Mouse (Mus musculus) megakaryocyte, embryonic 14.5 days (primary cell): Measurements from ENCODE around the gene Zdhhc7. TPM values are rescaled to one million over a fixed set of nuclear protein-coding genes. Genes with fewer than 3 reads are reported as not detected.
A peak's percentile ranks its signal among the peaks of the same experiment; 100 is the strongest.

ENCODE experiments used
- H3K27me3 ChIP-seq: replicated peaks from 2 replicates; pipeline ENCODE3; 2012; ENCODE audit warnings: inconsistent platforms
- H3K36me3 ChIP-seq: replicated peaks from 2 replicates; pipeline ENCODE3; 2012; ENCODE audit warnings: low read length, inconsistent platforms, mixed read lengths
- H3K4me1 ChIP-seq: 2 replicates; pipeline ENCODE4 v1.6.1; 2012; ENCODE audit warnings: inconsistent platforms
- H3K4me3 ChIP-seq: replicated peaks from 2 replicates; pipeline ENCODE3; 2012; ENCODE audit warnings: moderate library complexity, mild to moderate bottlenecking, inconsistent platforms
- H3K9me3 ChIP-seq: 2 replicates; pipeline ENCODE4 v1.6.1; 2012; ENCODE audit warnings: inconsistent platforms
- FLI1 ChIP-seq: IDR thresholded peaks from 2 replicates; pipeline ENCODE4 v1.6.1; 2012; ENCODE audit warnings: low read length, inconsistent platforms, mixed read lengths
- GATA1 ChIP-seq: IDR thresholded peaks from 3 replicates; pipeline ENCODE4 v1.6.1; 2012; ENCODE audit warnings: mixed read lengths, low read length, inconsistent platforms, borderline replicate concordance
- polyA plus RNA-seq: library from polyadenylated mRNA; stranded (reverse); fragments of >175 nt; gene quantifications from 2 replicates; pipeline ENCODE4 v1.2.3, GENCODE M21; 2012; ENCODE audit warnings: low replicate concordance; ENCODE audit not compliant: insufficient read depth

Zdhhc7 gene
- polyA plus RNA-seq, 1 experiment = 29.1 TPM

GRCm38 (mm10) chr8:120118162-120118561 is 16.9 kb upstream of the Zdhhc7 start:
- H3K4me3 ChIP-seq = no peak overlapping the region
- no peak for TF ChIP-seq GATA1
- no peak for TF ChIP-seq FLI1
- H3K9me3 ChIP-seq = no peaks in the 10 kb centered on the region
- H3K27me3 ChIP-seq = peaks cover 79% of the 10 kb centered on the region
- no peaks in the 10 kb centered on the region for H3K36me3 ChIP-seq
- peaks cover 76% of the 10 kb centered on the region for H3K4me1 ChIP-seq

- Histone ChIP-seq H3K4me1 (peaks cover 88% of the 10 kb centered on the region), H3K27me3 (peaks cover 70% of the 10 kb centered on the region), H3K36me3 (no peaks in the 10 kb centered on the region), H3K4me3 (no peak overlapping the region), H3K9me3 (no peaks in the 10 kb centered on the region)
- no peak for TF ChIP-seq FLI1
- TF ChIP-seq GATA1 = no peak
Measured at GRCm38 (mm10) chr8:120116600-120116999, 15.3 kb upstream of the Zdhhc7 start.

- peak overlapping the region; percentile 95 for H3K4me3 ChIP-seq
- no peaks in the 10 kb centered on the region for H3K9me3 ChIP-seq
- H3K36me3 ChIP-seq = no peaks in the 10 kb centered on the region
- peaks cover 90% of the 10 kb centered on the region for H3K4me1 ChIP-seq
- no peak for TF ChIP-seq FLI1
- peaks cover 61% of the 10 kb centered on the region for H3K27me3 ChIP-seq
Measured at GRCm38 (mm10) chr8:120114315-120114841, 13.1 kb upstream of the Zdhhc7 start.

GRCm38 (mm10) chr8:120113758-120114255 is 12.5 kb upstream of the Zdhhc7 start, which contains the start of gene 6430548M08Rik:
6430548M08Rik (plus strand) TSS chr8:120114152.
- Histone ChIP-seq H3K27me3 (peaks cover 58% of the 10 kb centered on the region), H3K9me3 (no peaks in the 10 kb centered on the region), H3K4me1 (peaks cover 90% of the 10 kb centered on the region), H3K4me3 (peak within 1 kb of the TSS; percentile 95), H3K36me3 (no peaks in the 10 kb centered on the region)
- no peak for TF ChIP-seq GATA1
- TF ChIP-seq FLI1 = no peak

- H3K4me1 ChIP-seq = peaks cover 87% of the 10 kb centered on the region
- TF ChIP-seq FLI1 (no peak), GATA1 (no peak)
- peaks cover 53% of the 10 kb centered on the region for H3K27me3 ChIP-seq
- peak overlapping the region; percentile 95 for H3K4me3 ChIP-seq
- no peaks in the 10 kb centered on the region for H3K9me3 ChIP-seq
- no peaks in the 10 kb centered on the region for H3K36me3 ChIP-seq
Measured at GRCm38 (mm10) chr8:120113306-120113705, 12.0 kb upstream of the Zdhhc7 start.

GRCm38 (mm10) chr8:120112535-120112934 is 11.3 kb upstream of the Zdhhc7 start:
- Histone ChIP-seq H3K9me3 (no peaks in the 10 kb centered on the region), H3K4me1 (peaks cover 80% of the 10 kb centered on the region), H3K4me3 (peak overlapping the region; percentile 95), H3K36me3 (no peaks in the 10 kb centered on the region), H3K27me3 (peaks cover 48% of the 10 kb centered on the region)
- no peak for TF ChIP-seq GATA1

- TF ChIP-seq FLI1 (no peak), GATA1 (no peak)
- H3K4me3 ChIP-seq = no peak overlapping the region
- no peaks in the 10 kb centered on the region for H3K36me3 ChIP-seq
- peaks cover 75% of the 10 kb centered on the region for H3K4me1 ChIP-seq
- H3K27me3 ChIP-seq = peaks cover 37% of the 10 kb centered on the region
- no peaks in the 10 kb centered on the region for H3K9me3 ChIP-seq
Measured at GRCm38 (mm10) chr8:120111382-120111781, 10.1 kb upstream of the Zdhhc7 start.

- peak overlapping the region; percentile 47 for H3K4me3 ChIP-seq
- H3K27me3 ChIP-seq = peaks cover 32% of the 10 kb centered on the region
- H3K9me3 ChIP-seq = no peaks in the 10 kb centered on the region
- TF ChIP-seq FLI1 = no peak
- no peak for TF ChIP-seq GATA1
- peaks cover 74% of the 10 kb centered on the region for H3K4me1 ChIP-seq
- H3K36me3 ChIP-seq = no peaks in the 10 kb centered on the region
Measured at GRCm38 (mm10) chr8:120110966-120111365, 9.7 kb upstream of the Zdhhc7 start.

- TF ChIP-seq FLI1 = no peak
- no peak for TF ChIP-seq GATA1
- Histone ChIP-seq H3K4me1 (peaks cover 73% of the 10 kb centered on the region), H3K9me3 (no peaks in the 10 kb centered on the region), H3K36me3 (peaks cover 9% of the 10 kb centered on the region), H3K4me3 (peak overlapping the region; percentile 29), H3K27me3 (peaks cover 14% of the 10 kb centered on the region)
Measured at GRCm38 (mm10) chr8:120109149-120109548, 7.9 kb upstream of the Zdhhc7 start.

GRCm38 (mm10) chr8:120104721-120105272 is 3.5 kb upstream of the Zdhhc7 start:
- no peaks in the 10 kb centered on the region for H3K9me3 ChIP-seq
- peaks cover 9% of the 10 kb centered on the region for H3K27me3 ChIP-seq
- H3K36me3 ChIP-seq = peaks cover 15% of the 10 kb centered on the region
- TF ChIP-seq GATA1 (no peak), FLI1 (no peak)
- peaks cover 70% of the 10 kb centered on the region for H3K4me1 ChIP-seq
- H3K4me3 ChIP-seq = peak overlapping the region; percentile 48

- Histone ChIP-seq H3K4me1 (peaks cover 70% of the 10 kb centered on the region), H3K27me3 (peaks cover 3% of the 10 kb centered on the region), H3K36me3 (peaks cover 15% of the 10 kb centered on the region), H3K9me3 (no peaks in the 10 kb centered on the region), H3K4me3 (no peak overlapping the region)
- TF ChIP-seq FLI1 = no peak
Measured at GRCm38 (mm10) chr8:120103916-120104315, 2.6 kb upstream of the Zdhhc7 start.
